8 mouse cellular contexts compared by ENCODE assay signal in genomic region chr10:52418931-52419330, GRCm38 (mm10). TPM values are rescaled to one million over a fixed set of nuclear protein-coding genes. Genes with fewer than 3 reads are reported as not detected.
DNase-seq lines count a peak whose midpoint lies in the region; ATAC-seq and TF ChIP-seq lines count a peak whose summit lies in the region.

No protein-coding gene starts in this region.

- no peaks in the 10 kb centered on the region for H3K36me3 ChIP-seq in heart, embryonic 15.5 days
- no peaks in the 10 kb centered on the region for H3K36me3 ChIP-seq in ES-E14 (ENCODE audit: control insufficient read depth, insufficient read depth, low read length, poor library complexity, severe bottlenecking)
- H3K36me3 ChIP-seq in hindbrain, embryonic 10.5 days = peaks cover 7% of the 10 kb centered on the region; the same call in 1 of the 2 replicates
- peaks cover 3% of the 10 kb centered on the region; the same call in 1 of the 2 replicates for H3K36me3 ChIP-seq in midbrain, embryonic 10.5 days

- peak overlapping the region; percentile 67 for H3K4me2 ChIP-seq in heart, embryonic 15.5 days

- H3K4me3 ChIP-seq in heart, embryonic 15.5 days = peak overlapping the region; percentile 100
- H3K4me3 ChIP-seq in ES-E14 (ENCODE audit: insufficient read depth in 1 of 2, low read depth in 1 of 2, low read length in 2 of 2, poor library complexity in 1 of 2, severe bottlenecking in 1 of 2) = peak overlapping the region; percentile 85 to 97
- H3K4me3 ChIP-seq in hindbrain, embryonic 10.5 days = peak overlapping the region; percentile 93
- peak overlapping the region; percentile 97 for H3K4me3 ChIP-seq in midbrain, embryonic 10.5 days

- no peak for ATAC-seq in heart, embryonic 15.5 days (replicated peaks; ENCODE audit: insufficient number of reproducible peaks, insufficient read depth, low FRiP score, low read depth)

- 28% methylated on average over 5 of the region's 5 CpGs for WGBS in heart, embryonic 15.5 days
- 77% methylated on average over 5 of the region's 5 CpGs for WGBS in hindbrain, embryonic 10.5 days
- 73% methylated on average over 5 of the region's 5 CpGs for WGBS in midbrain, embryonic 10.5 days

- peak overlapping the region; percentile 97; the same call in 1 of the 2 replicates for H3K27ac ChIP-seq in heart, embryonic 15.5 days
- no peak overlapping the region for H3K27ac ChIP-seq in ES-E14 (ENCODE audit: insufficient read depth, low read depth, low read length, poor library complexity, severe bottlenecking)
- peak overlapping the region; percentile 96; the same call in 1 of the 2 replicates for H3K27ac ChIP-seq in hindbrain, embryonic 10.5 days
- H3K27ac ChIP-seq in midbrain, embryonic 10.5 days (replicated peaks) = no peak overlapping the region

- no peaks in the 10 kb centered on the region for H3K27me3 ChIP-seq in heart, embryonic 15.5 days
- H3K27me3 ChIP-seq in hindbrain, embryonic 10.5 days (ENCODE audit: insufficient read depth, poor library complexity, severe bottlenecking) = no peaks in the 10 kb centered on the region
- H3K27me3 ChIP-seq in midbrain, embryonic 10.5 days (ENCODE audit: low read depth, poor library complexity, severe bottlenecking) = no peaks in the 10 kb centered on the region

- in situ Hi-C loops in ES-E14 (cut with MboI; ENCODE audit: low sequenced_read_pairs in 2 of 2, unreplicated experiment in 2 of 2) = no loop called here

- DNase-seq in heart, postnatal 10 days = no peak
- DNase-seq in ES-E14 (ENCODE audit: low read depth, low spot score) = no peak
- DNase-seq in hindbrain, embryonic 10.5 days (ENCODE audit: low spot score) = no peak
- DNase-seq in midbrain, embryonic 10.5 days (ENCODE audit: low spot score) = no peak
- no peak for DNase-seq in cerebellum, adult 18-20 months
- no peak for DNase-seq in cerebellum, adult 9-11 months
- no peak for DNase-seq in left cerebral cortex, postnatal 25 days (ENCODE audit: low spot score in 2 of 2)

- peaks cover 37% of the 10 kb centered on the region for H3K4me1 ChIP-seq in heart, embryonic 15.5 days (replicated peaks)
- peaks cover under 1 to 7% of the 10 kb centered on the region in 2 experiments; a peak in 2 of 4 replicates for H3K4me1 ChIP-seq in ES-E14 (ENCODE audit: control insufficient read depth in 2 of 2, insufficient read depth in 2 of 2, low read length in 2 of 2, poor library complexity in 1 of 2)
- peaks cover 17% of the 10 kb centered on the region for H3K4me1 ChIP-seq in hindbrain, embryonic 10.5 days (replicated peaks)
- peaks cover 18% of the 10 kb centered on the region for H3K4me1 ChIP-seq in midbrain, embryonic 10.5 days

- peak overlapping the region; percentile 93 for H3K9ac ChIP-seq in heart, embryonic 15.5 days
- H3K9ac ChIP-seq in ES-E14 (ENCODE audit: insufficient read depth, low read depth, low read length, poor library complexity, severe bottlenecking) = peak overlapping the region; percentile 98; the same call in 1 of the 2 replicates

- H3K9me3 ChIP-seq in heart, embryonic 15.5 days (replicated peaks) = no peaks in the 10 kb centered on the region
- no peaks in the 10 kb centered on the region for H3K9me3 ChIP-seq in ES-E14 (ENCODE audit: control insufficient read depth, insufficient read depth, low read depth, low read length)
- H3K9me3 ChIP-seq in hindbrain, embryonic 10.5 days = no peaks in the 10 kb centered on the region
- no peaks in the 10 kb centered on the region for H3K9me3 ChIP-seq in midbrain, embryonic 10.5 days (replicated peaks)

- intact Hi-C loops in heart, postnatal 10 days (cut with DNase I) = loop anchor here (10.0 kb wide), 1 partner anchor 276 kb away; the partner anchor contains the start of gene Slc35f1
- intact Hi-C loops in left cerebral cortex, postnatal 25 days (cut with DNase I) = no loop called here

TF ChIP-seq in ES-E14, 5 proteins besides CTCF, POLR2A, EP300 and RAD21:
- TF ChIP-seq CHD2 (IDR thresholded peaks at IDR 0.05; ENCODE audit: low read depth, low read length) = no peak
- TF ChIP-seq ZNF384 (IDR thresholded peaks at IDR 0.05; ENCODE audit: low read depth, low read length) = no peak
- TF ChIP-seq HCFC1 (IDR thresholded peaks at IDR 0.05; ENCODE audit: borderline replicate concordance, insufficient read depth, low read length) = no peak
- no peak for TF ChIP-seq ZC3H11A (IDR thresholded peaks at IDR 0.05; ENCODE audit: borderline replicate concordance, low read depth, low read length)
- TF ChIP-seq MAFK (IDR thresholded peaks at IDR 0.05; ENCODE audit: insufficient read depth, low read depth, low read length) = no peak

RNA-seq across cellular contexts. Expression of gene Nus1, which starts 1.6 kb away (rescaled TPM):
- polyA plus RNA-seq in heart, embryonic 15.5 days (2015; fragmentation: Nextera tagmentation; extraction: Ambion mirVana) = 7.9 and 8.8 TPM in 2 replicates
- 10 to 100 TPM; 28.5 to 33.0 TPM for total RNA-seq in heart, postnatal 10 days (2021)
- 34.4 and 38.4 TPM in 2 replicates for total RNA-seq in ES-E14 (2012; rRNA removed)
- 11.0 and 13.5 TPM in 2 replicates for polyA plus RNA-seq in hindbrain, embryonic 10.5 days (2016; fragmentation: Nextera tagmentation; extraction: Ambion mirVana)
- polyA plus RNA-seq in midbrain, embryonic 10.5 days (2016; fragmentation: Nextera tagmentation; extraction: Ambion mirVana) = 11.3 and 13.1 TPM in 2 replicates
- 10 to 100 TPM; 64.6 to 65.6 TPM for total RNA-seq in left cerebral cortex, postnatal 25 days (2021)

RNA-seq across cellular contexts. Expression of gene Nepn, which starts 30.2 kb away (rescaled TPM):
- polyA plus RNA-seq in heart, embryonic 15.5 days (2015; fragmentation: Nextera tagmentation; extraction: Ambion mirVana) = not detected in 2 replicates
- total RNA-seq in heart, postnatal 10 days (2021) = not detected
- total RNA-seq in ES-E14 (2012; rRNA removed) = not detected in 2 replicates
- polyA plus RNA-seq in hindbrain, embryonic 10.5 days (2016; fragmentation: Nextera tagmentation; extraction: Ambion mirVana) = not detected in 2 replicates
- polyA plus RNA-seq in midbrain, embryonic 10.5 days (2016; fragmentation: Nextera tagmentation; extraction: Ambion mirVana) = not detected in 2 replicates
- total RNA-seq in left cerebral cortex, postnatal 25 days (2021) = not detected

RNA-seq across cellular contexts. Expression of gene Gopc, which starts 37.0 kb away (rescaled TPM):
- 12.3 and 13.2 TPM in 2 replicates for polyA plus RNA-seq in heart, embryonic 15.5 days (2015; fragmentation: Nextera tagmentation; extraction: Ambion mirVana)
- total RNA-seq in heart, postnatal 10 days (2021) = 10 to 100 TPM; 20.9 to 21.4 TPM
- total RNA-seq in ES-E14 (2012; rRNA removed) = 6.9 and 9.1 TPM in 2 replicates
- polyA plus RNA-seq in hindbrain, embryonic 10.5 days (2016; fragmentation: Nextera tagmentation; extraction: Ambion mirVana) = 17.7 and 18.0 TPM in 2 replicates
- polyA plus RNA-seq in midbrain, embryonic 10.5 days (2016; fragmentation: Nextera tagmentation; extraction: Ambion mirVana) = 16.1 and 18.4 TPM in 2 replicates
- total RNA-seq in left cerebral cortex, postnatal 25 days (2021) = 10 to 100 TPM; 47.1 to 49.4 TPM

Comparison
In these comparisons a context has a peak if more than half of its experiments do, and no peak if none do; other contexts are left out.
1. H3K27ac ChIP-seq: peak in heart, embryonic 15.5 days (single experiment) and hindbrain, embryonic 10.5 days (single experiment); none in ES-E14 (single experiment) and midbrain, embryonic 10.5 days (single experiment).
2. Peak in every context shown above with its lines, with median percentiles within 50 percentile points of each other: H3K4me3 ChIP-seq.